Mouse (Mus musculus) embryo, embryonic 9.5 days (tissue): ENCODE data around the gene Pfn2.
"Not testable (repeated sequence)": the region's sequence is repeated elsewhere in the genome, so short reads cannot be mapped to it uniquely, and the experiment has no call there.

ENCODE experiments used
- DNase-seq: peaks from one replicate; pipeline ENCODE4 v3.0.0-alpha.2; 2017; ENCODE audit errors: extremely low spot score

The Pfn2 gene

GRCm38 (mm10) chr3:57847760-57848185 lies at the start of gene Pfn2:
TSS of gene Pfn2 (minus strand) at chr3:57848079.
- DNase-seq, result peak; percentile 88

DNA sequence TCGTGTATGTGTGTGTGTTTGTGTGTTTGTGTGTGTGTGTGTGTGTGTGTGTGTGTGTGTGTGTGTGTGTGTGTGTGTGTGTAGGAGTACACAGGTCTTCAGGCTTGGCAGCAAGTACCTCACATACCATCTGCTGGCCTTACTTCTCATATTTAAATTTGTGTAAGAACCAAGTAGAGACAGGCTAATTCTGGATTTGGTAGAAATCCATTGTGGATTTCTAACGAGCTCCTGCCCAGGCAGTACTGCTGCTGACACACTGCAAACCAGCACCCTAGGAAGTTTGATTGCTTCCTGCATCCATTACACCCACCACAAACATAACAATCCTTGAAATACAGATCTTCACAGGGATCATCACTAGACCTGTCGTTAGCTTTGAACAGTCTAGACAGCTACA lies 35.1 kb upstream of the Pfn2 start:
- no peak for DNase-seq

GRCm38 (mm10) chr3:57846912-57847759 lies 743 bp downstream of the Pfn2 start:
- peak; percentile 78 for DNase-seq

DNA sequence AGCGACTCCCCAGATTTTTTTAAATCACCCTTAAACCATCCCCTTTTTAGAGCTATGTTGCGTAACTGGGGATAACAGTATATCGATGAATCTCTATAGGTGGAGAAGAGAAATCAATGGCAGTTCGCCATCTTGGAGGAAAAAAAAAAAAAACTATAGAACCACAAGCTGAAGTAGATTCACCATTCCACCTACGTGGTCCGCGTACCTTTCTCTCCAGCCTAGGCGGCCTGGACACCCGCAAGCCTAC lies 1.3 kb downstream of the Pfn2 start:
- peak; percentile 63 for DNase-seq

DNA sequence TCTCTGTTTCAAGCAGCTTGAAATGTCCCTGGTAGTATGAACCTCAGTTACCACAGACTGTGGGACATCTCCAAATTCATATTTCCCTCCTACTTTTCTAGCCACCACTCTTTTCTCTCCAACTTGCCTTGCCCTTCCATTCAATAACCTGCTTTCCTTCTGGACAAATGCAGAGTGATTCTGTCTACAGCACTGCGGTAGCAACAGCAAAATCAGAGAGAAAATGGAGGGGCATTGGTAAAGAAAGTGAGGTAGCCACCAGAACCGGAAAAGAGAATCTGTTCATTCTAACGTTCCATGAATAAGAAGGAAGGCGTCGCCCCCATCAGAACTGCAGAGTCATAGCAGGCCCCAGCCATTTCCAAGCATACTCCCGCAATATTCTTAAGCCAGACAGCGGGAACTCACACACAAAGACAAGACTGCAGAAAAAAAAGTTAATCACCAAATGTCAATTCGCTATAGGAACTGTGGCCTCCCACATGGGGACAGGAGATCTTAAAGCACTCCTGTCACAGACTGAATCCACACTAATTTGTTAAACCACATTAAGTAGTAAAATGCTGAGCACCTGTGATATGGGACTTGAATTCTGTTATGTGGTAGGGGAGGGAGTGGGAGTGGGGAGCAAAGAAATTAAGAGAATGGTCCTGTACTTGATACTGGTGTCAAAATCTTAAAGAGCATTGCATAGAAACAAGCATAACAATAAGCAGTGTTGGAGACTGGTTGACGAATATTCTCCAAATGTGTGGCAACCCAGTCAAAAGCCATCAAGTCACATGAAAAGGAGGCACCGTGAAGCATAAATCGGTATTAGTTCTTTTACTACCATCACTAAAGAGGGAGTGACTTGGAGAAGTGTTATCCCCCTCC lies 1.9 kb downstream of the Pfn2 start:
- DNase-seq, result peak; percentile 31

DNA sequence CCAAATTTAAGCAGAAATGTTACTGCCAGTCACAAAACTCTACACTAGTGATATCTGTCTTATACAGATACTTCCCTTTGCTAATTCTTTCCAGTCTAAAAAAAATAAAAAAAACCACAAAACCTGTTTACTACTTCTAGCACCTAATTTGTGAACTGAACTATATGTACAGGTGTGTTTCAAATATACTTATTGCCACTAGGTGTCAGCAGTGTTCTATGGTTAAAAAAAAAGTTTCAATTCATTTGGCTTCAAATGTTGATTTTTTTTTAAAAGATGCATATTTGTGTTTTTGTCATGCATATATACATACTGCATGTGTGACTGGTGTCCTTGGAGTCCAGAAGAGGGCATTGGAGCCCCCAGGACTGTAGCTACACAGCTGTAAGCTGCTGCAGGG lies 4.1 kb downstream of the Pfn2 start:
- peak; percentile 21 for DNase-seq

DNA sequence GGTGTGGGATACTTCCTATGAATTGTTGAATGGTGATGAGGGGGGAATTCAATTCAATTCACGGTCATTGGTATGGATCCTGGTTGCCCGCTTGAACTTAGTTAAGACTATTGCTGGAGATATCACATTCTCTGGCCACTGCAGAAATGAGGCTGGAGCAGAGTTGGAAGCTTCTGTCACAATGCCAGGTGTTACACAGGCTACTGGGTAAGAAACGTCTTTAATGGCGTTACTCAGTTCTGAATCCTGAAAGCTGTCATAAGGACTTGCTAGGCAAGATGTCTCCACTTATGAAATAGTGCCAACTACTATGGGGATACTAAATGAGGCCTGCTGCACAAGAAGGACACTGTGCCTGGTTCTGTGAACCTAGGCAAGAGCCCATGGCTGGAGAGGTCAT lies 11.0 kb downstream of the Pfn2 start:
- no peak for DNase-seq

DNA sequence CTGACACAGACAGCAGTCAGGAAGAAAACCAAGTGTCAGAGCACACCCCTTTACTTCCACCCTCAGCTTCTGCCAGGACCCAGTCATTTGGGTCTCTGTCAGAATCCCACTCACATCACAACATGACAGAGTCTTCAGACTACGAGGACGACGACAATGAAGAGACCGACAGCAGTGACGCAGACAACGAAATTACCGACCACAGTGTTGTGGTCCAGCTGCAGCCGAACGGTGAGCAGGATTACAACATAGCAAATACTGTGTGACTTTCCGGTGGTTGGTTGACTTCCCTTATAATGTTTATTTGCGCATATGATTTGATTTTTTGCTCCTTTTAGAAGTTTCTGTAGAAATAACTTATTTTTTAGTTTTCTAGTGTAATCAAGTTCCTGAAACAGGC lies 14.3 kb downstream of the Pfn2 start:
- DNase-seq, result no peak

GRCm38 (mm10) chr3:57825866-57826265 lies 22.0 kb downstream of the Pfn2 start:
- no peak for DNase-seq

- DNase-seq, result no peak
Measured at GRCm38 (mm10) chr3:57815447-57815846, 32.4 kb downstream of the Pfn2 start.

DNA sequence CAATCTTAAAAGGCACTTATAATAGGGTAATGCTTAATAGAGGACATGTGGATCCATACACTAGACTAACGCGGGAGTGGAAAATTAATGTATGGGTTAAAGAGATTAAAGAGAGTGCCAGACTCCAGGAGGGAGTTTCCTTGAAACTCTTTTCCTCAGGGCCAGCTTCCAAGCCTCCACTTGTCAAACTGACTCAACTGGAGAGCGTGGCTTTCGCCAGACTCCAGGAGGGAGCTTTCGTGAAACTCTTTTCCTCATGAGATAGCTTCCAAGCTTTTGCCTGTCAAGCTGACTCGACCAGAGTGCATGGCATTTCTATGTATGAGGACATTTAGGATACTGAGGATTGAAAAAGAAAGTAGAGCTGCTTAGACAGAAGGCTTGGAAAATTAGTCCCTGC lies 52.8 kb downstream of the Pfn2 start:
- DNase-seq, result not testable (repeated sequence)
